Mouse (Mus musculus) MEL (cell line): ENCODE data around the gene Iah1. TPM values are rescaled to one million over a fixed set of nuclear protein-coding genes. Genes with fewer than 3 reads are reported as not detected.

Experiments
- E2F4 ChIP-seq: IDR thresholded peaks from 2 replicates; pipeline ENCODE4 v1.6.1; 2011; ENCODE audit warnings: low read depth, low read length, improper control_type of control experiment, borderline replicate concordance
- MYC ChIP-seq: IDR thresholded peaks from 2 replicates; pipeline ENCODE4 v1.6.1; 2011; ENCODE audit warnings: low read depth, mild to moderate bottlenecking, low read length, improper control_type of control experiment, moderate library complexity
- polyA plus RNA-seq, 2 experiments: library from polyadenylated mRNA; stranded (reverse) in 1 of 2; unstranded in 1 of 2; fragments of >175 nt in 1 of 2; fragments of >200 nt in 1 of 2; gene quantifications; 2 replicates each; pipeline versions ENCODE4 v1.2.1 to v1.2.4; 2012; ENCODE audit warnings: low replicate concordance in 2 of 2, low read depth in 1 of 2; ENCODE audit not compliant: insufficient read length in 2 of 2, insufficient read depth in 1 of 2, missing spikeins in 1 of 2
- total RNA-seq: library from RNA; depleted of rRNA; stranded (reverse); fragments of 300-350 nt; gene quantifications from 2 replicates; pipeline ENCODE4 v1.2.3, GENCODE M21; 2012; rRNA removed

The Iah1 gene
- total and polyA plus RNA-seq, 3 experiments: 14.2 to 15.4 TPM; not detected in 1

GRCm38 (mm10) chr12:21373100-21373819 is 57.1 kb downstream of the Iah1 start, which contains the start of gene Adam17 (continued):
- TF ChIP-seq E2F4 (no peak), MYC (no peak)

Other genes with a start within 250 kb of the Iah1 start
- 39.8 and 44.2 TPM in 2 replicates for gene Cpsf3, start 31.0 kb upstream of the Iah1 start, total RNA-seq
- gene Cpsf3, start 31.0 kb upstream of the Iah1 start, polyA plus RNA-seq: 10 to 100 TPM in 1 of 2 experiments, not detected in 1; 58.2 TPM
- 22.0 and 22.7 TPM in 2 replicates for gene Itgb1bp1, start 30.1 kb upstream of the Iah1 start, total RNA-seq
- 10 to 100 TPM in 1 of 2 experiments, not detected in 1; 41.3 TPM for gene Itgb1bp1, start 30.1 kb upstream of the Iah1 start, polyA plus RNA-seq
- 14.2 and 14.5 TPM in 2 replicates for gene Adam17, start 57.2 kb downstream of the Iah1 start, total RNA-seq
- 10 to 100 TPM in 1 of 2 experiments, not detected in 1; 12.9 TPM for gene Adam17, start 57.2 kb downstream of the Iah1 start, polyA plus RNA-seq
- gene Ywhaq, start 101.2 kb downstream of the Iah1 start, total RNA-seq: 99.4 and 102 TPM in 2 replicates
- gene Ywhaq, start 101.2 kb downstream of the Iah1 start, polyA plus RNA-seq: 10 to 100 TPM in 1 of 2 experiments, not detected in 1; 99.2 TPM